Mouse (Mus musculus) heart, embryonic 16.5 days (tissue): ENCODE data around the gene Olfr481. TPM values are rescaled to one million over a fixed set of nuclear protein-coding genes. Genes with fewer than 3 reads are reported as not detected.

Source experiments
- ATAC-seq: fragments of 200-750 bp; cut with Nextera tagmentation; replicated peaks from 2 replicates; pipeline ENCODE4 v1.8.0; 2017; ENCODE audit warnings: moderate number of reproducible peaks; ENCODE audit not compliant: insufficient read depth, low FRiP score; ENCODE audit errors: extremely low read depth
- H3K27ac ChIP-seq: fragments of 300-500 bp; sonication (generic); 2 replicates; pipeline ENCODE4 v1.5.1; 2014; ENCODE audit warnings: mild to moderate bottlenecking, low read length, control low read depth, moderate library complexity
- H3K27me3 ChIP-seq: fragments of 300-500 bp; sonication (generic); 2 replicates; pipeline ENCODE4 v1.6.1; 2014; ENCODE audit warnings: low read length, mixed read lengths; ENCODE audit not compliant: control insufficient read depth, insufficient read depth
- H3K36me3 ChIP-seq: fragments of 300-500 bp; sonication (generic); 2 replicates; pipeline ENCODE4 v1.6.1; 2014; ENCODE audit not compliant: control insufficient read depth, insufficient read depth
- H3K4me1 ChIP-seq: fragments of 300-500 bp; sonication (generic); 2 replicates; pipeline ENCODE4 v1.6.1; 2014; ENCODE audit warnings: low read length, mixed read lengths; ENCODE audit not compliant: control insufficient read depth, insufficient read depth
- H3K4me2 ChIP-seq: fragments of 300-500 bp; sonication (generic); 2 replicates; pipeline ENCODE4 v1.6.1; 2014; ENCODE audit warnings: low read depth, mild to moderate bottlenecking, control low read depth, low read length
- H3K4me3 ChIP-seq: fragments of 300-500 bp; sonication (generic); 2 replicates; pipeline ENCODE4 v1.5.1; 2014; ENCODE audit warnings: mild to moderate bottlenecking, control low read depth, low read length
- H3K9ac ChIP-seq: fragments of 300-500 bp; sonication (generic); 2 replicates; pipeline ENCODE4 v1.6.1; 2014; ENCODE audit warnings: low read length, control low read depth
- H3K9me3 ChIP-seq: fragments of 300-500 bp; sonication (generic); replicated peaks from 2 replicates; pipeline ENCODE4 v1.6.1; 2016; ENCODE audit warnings: low read length; ENCODE audit not compliant: control insufficient read depth
- WGBS: fragments of 180-500 bp; shearing (Covaris S2); extraction: QIAGEN DNeasy Blood & Tissue Kit; methylation state at CpG from one replicate; pipeline ENCODE4 v1.1.7; 2014; 5-methylcytosine and 5-hydroxymethylcytosine counted together
- polyA plus RNA-seq: library from polyadenylated mRNA; unstranded; fragments of >200 nt; fragmentation: Nextera tagmentation; extraction: Ambion mirVana; gene quantifications from 2 replicates; pipeline ENCODE4 v1.2.1, GENCODE M21; 2015

Gene Olfr481
- polyA plus RNA-seq = not detected in 2 replicates

- no peak for ATAC-seq
- H3K9ac ChIP-seq = no peak within 1 kb of the TSS
- H3K36me3 ChIP-seq = no peaks in the 10 kb centered on the region
- no peak within 1 kb of the TSS for H3K4me2 ChIP-seq
- H3K4me3 ChIP-seq = no peak within 1 kb of the TSS
- no peaks in the 10 kb centered on the region for H3K4me1 ChIP-seq
- no peak within 1 kb of the TSS for H3K27ac ChIP-seq
- H3K9me3 ChIP-seq = no peaks in the 10 kb centered on the region
- no peaks in the 10 kb centered on the region for H3K27me3 ChIP-seq
These were observed at the start of gene Olfr481 for GRCm38 (mm10) chr7:108079555-108079954. Gene Olfr481, plus strand, starts transcription at chr7:108079855.

GRCm38 (mm10) chr7:108033889-108034288 is 45.8 kb upstream of the Olfr481 start, which contains the start of gene Olfr478:
Gene Olfr478, minus strand, starts transcription at chr7:108033989.
- H3K27ac ChIP-seq = no peak within 1 kb of the TSS
- no peak for ATAC-seq

GRCm38 (mm10) chr7:108050393-108050792 is 29.3 kb upstream of the Olfr481 start, which contains the start of gene Olfr479:
Gene Olfr479, plus strand, starts transcription at chr7:108050693.
- Histone ChIP-seq H3K4me2 (no peak within 1 kb of the TSS), H3K27ac (no peak within 1 kb of the TSS), H3K4me1 (no peaks in the 10 kb centered on the region), H3K9me3 (no peaks in the 10 kb centered on the region), H3K27me3 (no peaks in the 10 kb centered on the region), H3K36me3 (no peaks in the 10 kb centered on the region), H3K9ac (no peak within 1 kb of the TSS), H3K4me3 (no peak within 1 kb of the TSS)
- 75% methylated on average over 2 of the region's 2 CpGs for WGBS
- no peak for ATAC-seq

More at GRCm38 (mm10) chr7:108033889-108034288, 45.8 kb upstream of the Olfr481 start, which contains the start of gene Olfr478:
- Histone ChIP-seq H3K4me3 (no peak within 1 kb of the TSS), H3K4me2 (no peak within 1 kb of the TSS), H3K9me3 (peaks cover 16% of the 10 kb centered on the region), H3K9ac (no peak within 1 kb of the TSS), H3K4me1 (no peaks in the 10 kb centered on the region), H3K36me3 (no peaks in the 10 kb centered on the region), H3K27me3 (no peaks in the 10 kb centered on the region)
- 62% methylated on average over 3 of the region's 3 CpGs for WGBS

DNA sequence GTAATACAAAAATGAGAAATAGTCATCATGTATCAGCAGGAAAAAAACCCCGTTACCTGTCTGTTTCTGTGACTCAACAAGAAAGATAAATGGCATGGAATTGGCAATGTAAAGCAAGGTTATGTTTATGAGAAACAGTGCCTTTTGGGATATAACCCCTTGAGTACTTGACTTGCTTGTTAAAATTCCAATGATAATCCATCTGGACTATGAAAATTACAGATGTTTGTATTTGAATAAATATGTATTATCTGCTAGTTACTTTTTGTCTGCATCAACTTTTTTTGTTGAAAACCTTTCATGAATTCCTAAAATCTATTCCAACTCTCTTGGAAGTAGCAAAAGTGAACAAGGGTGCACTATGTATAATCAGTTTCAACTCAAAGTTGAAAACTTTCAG is 12.4 kb upstream of the Olfr481 start, which contains the start of gene Olfr480:
TSS of gene Olfr480 (minus strand) at position 101 of the 400 bp plus-strand sequence.
- H3K9me3 ChIP-seq = peaks cover 6% of the 10 kb centered on the region
- H3K9ac ChIP-seq = no peak within 1 kb of the TSS
- no peaks in the 10 kb centered on the region for H3K27me3 ChIP-seq
- no peak for ATAC-seq
- H3K4me3 ChIP-seq = no peak within 1 kb of the TSS
- no peak within 1 kb of the TSS for H3K27ac ChIP-seq
- no peaks in the 10 kb centered on the region for H3K36me3 ChIP-seq
- H3K4me2 ChIP-seq = no peak within 1 kb of the TSS
- no peaks in the 10 kb centered on the region for H3K4me1 ChIP-seq
- WGBS = 61% methylated on average over 1 of the region's 1 CpGs

- no peak within 1 kb of the TSS for H3K27ac ChIP-seq
- no peak within 1 kb of the TSS for H3K9ac ChIP-seq
- H3K4me3 ChIP-seq = no peak within 1 kb of the TSS
- WGBS = 54% methylated on average over 1 of the region's 1 CpGs
- no peak within 1 kb of the TSS for H3K4me2 ChIP-seq
- H3K4me1 ChIP-seq = no peaks in the 10 kb centered on the region
- no peaks in the 10 kb centered on the region for H3K9me3 ChIP-seq
- H3K36me3 ChIP-seq = no peaks in the 10 kb centered on the region
- ATAC-seq = no peak
- no peaks in the 10 kb centered on the region for H3K27me3 ChIP-seq
These were observed 17.8 kb downstream of the Olfr481 start, which contains the start of gene Olfr482 for GRCm38 (mm10) chr7:108097486-108097885. Gene Olfr482, minus strand, starts transcription at chr7:108097586.

GRCm38 (mm10) chr7:108100549-108100948 is 20.9 kb downstream of the Olfr481 start, which contains the start of gene Olfr483:
Gene Olfr483, plus strand, starts transcription at chr7:108100849.
- WGBS = 68% methylated on average over 1 of the region's 1 CpGs
- no peak within 1 kb of the TSS for H3K27ac ChIP-seq
- H3K4me2 ChIP-seq = no peak within 1 kb of the TSS
- no peaks in the 10 kb centered on the region for H3K36me3 ChIP-seq
- no peaks in the 10 kb centered on the region for H3K4me1 ChIP-seq
- H3K9ac ChIP-seq = no peak within 1 kb of the TSS
- no peak for ATAC-seq
- H3K4me3 ChIP-seq = no peak within 1 kb of the TSS
- H3K9me3 ChIP-seq = no peaks in the 10 kb centered on the region
- H3K27me3 ChIP-seq = no peaks in the 10 kb centered on the region

- no peaks in the 10 kb centered on the region for H3K36me3 ChIP-seq
- no peaks in the 10 kb centered on the region for H3K9me3 ChIP-seq
- H3K9ac ChIP-seq = no peak overlapping the region
- H3K27ac ChIP-seq = no peak overlapping the region
- H3K4me3 ChIP-seq = no peak overlapping the region
- 6% methylated on average over 1 of the region's 1 CpGs for WGBS
- H3K4me2 ChIP-seq = no peak overlapping the region
- no peaks in the 10 kb centered on the region for H3K4me1 ChIP-seq
- no peak for ATAC-seq
- H3K27me3 ChIP-seq = no peaks in the 10 kb centered on the region
These were observed 41.0 kb downstream of the Olfr481 start for GRCm38 (mm10) chr7:108120681-108121080.

DNA sequence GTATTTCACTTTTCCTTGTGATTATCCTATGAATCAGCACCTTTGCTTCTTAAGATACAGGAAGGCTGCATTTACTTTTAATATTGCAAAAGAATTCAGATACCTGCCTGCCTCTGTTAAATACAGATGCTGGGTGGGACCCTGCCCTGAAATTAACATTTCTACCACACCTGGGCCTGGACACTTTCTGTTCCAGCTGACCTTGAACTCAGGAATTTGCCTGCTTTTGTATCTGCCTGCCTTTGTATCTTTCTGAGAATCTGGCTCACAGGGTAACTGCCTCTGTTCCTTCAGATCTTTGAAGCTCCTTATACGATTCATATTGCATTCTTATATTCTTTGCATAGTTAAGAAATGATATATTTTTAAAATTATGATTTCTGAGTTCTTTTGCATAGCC is 41.8 kb downstream of the Olfr481 start:
- ATAC-seq = no peak
- no peaks in the 10 kb centered on the region for H3K36me3 ChIP-seq
- no peak overlapping the region for H3K4me3 ChIP-seq
- no peak overlapping the region for H3K27ac ChIP-seq
- H3K27me3 ChIP-seq = no peaks in the 10 kb centered on the region
- WGBS = 50% methylated on average over 1 of the region's 1 CpGs
- no peaks in the 10 kb centered on the region for H3K9me3 ChIP-seq
- no peak overlapping the region for H3K9ac ChIP-seq
- no peaks in the 10 kb centered on the region for H3K4me1 ChIP-seq
- H3K4me2 ChIP-seq = no peak overlapping the region

DNA sequence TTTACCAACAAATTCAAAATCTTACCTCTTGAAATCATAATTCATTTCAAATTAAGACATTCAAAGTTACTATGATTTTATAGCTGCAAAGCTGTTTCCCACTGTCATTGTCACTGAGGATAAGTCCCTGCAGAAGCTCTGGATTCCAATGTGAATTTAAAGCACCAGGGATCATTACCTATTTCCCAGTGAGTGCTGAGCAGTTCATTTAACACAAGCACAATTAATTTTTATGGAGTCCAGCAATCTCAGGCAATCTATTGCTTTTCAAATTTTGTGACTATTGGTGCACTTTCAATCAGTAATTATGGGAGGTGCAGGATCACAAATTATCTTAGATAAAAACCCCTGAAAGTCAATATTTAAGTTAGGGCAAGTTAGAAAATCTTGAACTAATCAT is 47.7 kb downstream of the Olfr481 start, which contains the start of gene Olfr484:
TSS of gene Olfr484 (minus strand) at position 101 of the 400 bp plus-strand sequence.
- H3K4me2 ChIP-seq = no peak within 1 kb of the TSS
- no peak within 1 kb of the TSS for H3K4me3 ChIP-seq
- no peaks in the 10 kb centered on the region for H3K36me3 ChIP-seq
- no peak within 1 kb of the TSS for H3K27ac ChIP-seq
- no peaks in the 10 kb centered on the region for H3K27me3 ChIP-seq
- H3K9ac ChIP-seq = no peak within 1 kb of the TSS
- no peaks in the 10 kb centered on the region for H3K4me1 ChIP-seq
- no peaks in the 10 kb centered on the region; the same call in 1 of the 2 replicates for H3K9me3 ChIP-seq
- ATAC-seq = no peak
